ENCODE assay signal across 9 mouse cellular contexts in genomic region chr4:56070664-56071334, GRCm38 (mm10).
DNase-seq lines count a peak whose midpoint lies in the region; ATAC-seq lines count a peak whose summit lies in the region.
"Had no signal": no experiment of that assay in that cellular context is flagged by ENCODE, and none has a peak within 500 bp of the region (broad histone marks: within the 10 kb centered on the region; RNA-seq: fewer than 3 reads in every experiment).

No protein-coding gene starts in this region.

- H3K9me3 ChIP-seq in lung, embryonic 15.5 days = no peaks in the 10 kb centered on the region
- no peaks in the 10 kb centered on the region for H3K9me3 ChIP-seq in midbrain, embryonic 13.5 days

- H3K9ac ChIP-seq in lung, embryonic 15.5 days = no peak overlapping the region
- no peak overlapping the region for H3K9ac ChIP-seq in midbrain, embryonic 13.5 days (replicated peaks)

- no peak overlapping the region for H3K27ac ChIP-seq in lung, embryonic 15.5 days
- H3K27ac ChIP-seq in midbrain, embryonic 13.5 days = no peak overlapping the region

- H3K27me3 ChIP-seq in lung, embryonic 15.5 days = peaks cover 5% of the 10 kb centered on the region; the same call in 1 of the 2 replicates
- no peaks in the 10 kb centered on the region for H3K27me3 ChIP-seq in midbrain, embryonic 13.5 days
- H3K27me3 ChIP-seq: CH12.LX had no signal

- peak; percentile 5 for DNase-seq in cerebellum, adult 11 months
- DNase-seq in cerebellum, adult 9-10 months = no peak
- DNase-seq in thymus, adult 18-20 months = peak; percentile 3 to 11
- no peak for DNase-seq in thymus, postnatal 10 days (ENCODE audit: low spot score in 2 of 2)
- DNase-seq in induced T-regulatory cell, adult 2 months (ENCODE audit: low read depth) = peak; percentile 23
- DNase-seq in thymus, postnatal 25 days = peak; percentile 26

- no peaks in the 10 kb centered on the region for H3K4me1 ChIP-seq in lung, embryonic 15.5 days
- H3K4me1 ChIP-seq in midbrain, embryonic 13.5 days (replicated peaks) = no peaks in the 10 kb centered on the region

- no peaks in the 10 kb centered on the region for H3K36me3 ChIP-seq in lung, embryonic 15.5 days
- H3K36me3 ChIP-seq in midbrain, embryonic 13.5 days = no peaks in the 10 kb centered on the region

- ATAC-seq in lung, embryonic 15.5 days (ENCODE audit: borderline replicate concordance, extremely low read depth, low FRiP score, low TSS enrichment) = peak; percentile 73; the same call in 1 of the 2 replicates
- no peak for ATAC-seq in midbrain, embryonic 13.5 days

- 45% methylated on average over 6 of the region's 6 CpGs for WGBS in lung, embryonic 15.5 days
- 91% methylated on average over 6 of the region's 6 CpGs for WGBS in midbrain, embryonic 13.5 days

- no peak overlapping the region for H3K4me3 ChIP-seq in lung, embryonic 15.5 days
- H3K4me3 ChIP-seq in midbrain, embryonic 13.5 days (replicated peaks) = no peak overlapping the region

- H3K4me2 ChIP-seq in lung, embryonic 15.5 days = no peak overlapping the region
- H3K4me2 ChIP-seq in midbrain, embryonic 13.5 days (replicated peaks) = no peak overlapping the region

Comparison
In these comparisons a context has a peak if more than half of its experiments do, and no peak if none do; other contexts are left out.
1. DNase-seq: peak in cerebellum, adult 11 months (single experiment), thymus, adult 18-20 months (2 of 2), induced T-regulatory cell, adult 2 months (single experiment) and thymus, postnatal 25 days (single experiment); none in cerebellum, adult 9-10 months (single experiment) and thymus, postnatal 10 days (0 of 2).